Mouse (Mus musculus) forebrain, embryonic 12.5 days (tissue): ENCODE measurements around the gene Mest. TPM values are rescaled to one million over a fixed set of nuclear protein-coding genes. Genes with fewer than 3 reads are reported as not detected.

ENCODE experiments used
- ATAC-seq: fragments of 200-750 bp; cut with Nextera tagmentation; 2 replicates; pipeline ENCODE4 v1.8.0; 2017; ENCODE audit warnings: moderate TSS enrichment; ENCODE audit not compliant: low FRiP score
- H3K27ac ChIP-seq: fragments of 300-500 bp; sonication (generic); 2 replicates; pipeline ENCODE4 v1.5.1; 2016; ENCODE audit warnings: mild to moderate bottlenecking
- H3K27me3 ChIP-seq: fragments of 300-500 bp; sonication (generic); 2 replicates; pipeline ENCODE4 v1.6.1; 2016; ENCODE audit warnings: mild to moderate bottlenecking
- H3K36me3 ChIP-seq: fragments of 300-500 bp; sonication (generic); replicated peaks from 2 replicates; pipeline ENCODE4 v1.6.1; 2016; ENCODE audit warnings: mild to moderate bottlenecking
- H3K4me1 ChIP-seq: fragments of 300-500 bp; sonication (generic); 2 replicates; pipeline ENCODE4 v1.6.1; 2016
- H3K4me2 ChIP-seq: fragments of 300-500 bp; sonication (generic); 2 replicates; pipeline ENCODE4 v1.6.1; 2016; ENCODE audit warnings: mild to moderate bottlenecking, moderate library complexity
- H3K4me3 ChIP-seq: fragments of 300-500 bp; sonication (generic); replicated peaks from 2 replicates; pipeline ENCODE4 v1.5.1; 2016; ENCODE audit warnings: mild to moderate bottlenecking
- H3K9ac ChIP-seq: fragments of 300-500 bp; sonication (generic); 2 replicates; pipeline ENCODE4 v1.6.1; 2016; ENCODE audit warnings: mild to moderate bottlenecking
- H3K9me3 ChIP-seq: fragments of 300-500 bp; sonication (generic); 2 replicates; pipeline ENCODE4 v1.6.1; 2016
- WGBS: fragments of 180-500 bp; shearing (Covaris S2); methylation state at CpG from one replicate; pipeline ENCODE4 v1.1.7; 2016; 5-methylcytosine and 5-hydroxymethylcytosine counted together
- polyA plus RNA-seq: library from polyadenylated mRNA; unstranded; fragments of >200 nt; fragmentation: Nextera tagmentation; extraction: Ambion mirVana; gene quantifications from 2 replicates; pipeline ENCODE4 v1.2.1, GENCODE M21; 2016

The Mest gene
- polyA plus RNA-seq, 1 experiment from 2014 or later = 802 TPM

DNA sequence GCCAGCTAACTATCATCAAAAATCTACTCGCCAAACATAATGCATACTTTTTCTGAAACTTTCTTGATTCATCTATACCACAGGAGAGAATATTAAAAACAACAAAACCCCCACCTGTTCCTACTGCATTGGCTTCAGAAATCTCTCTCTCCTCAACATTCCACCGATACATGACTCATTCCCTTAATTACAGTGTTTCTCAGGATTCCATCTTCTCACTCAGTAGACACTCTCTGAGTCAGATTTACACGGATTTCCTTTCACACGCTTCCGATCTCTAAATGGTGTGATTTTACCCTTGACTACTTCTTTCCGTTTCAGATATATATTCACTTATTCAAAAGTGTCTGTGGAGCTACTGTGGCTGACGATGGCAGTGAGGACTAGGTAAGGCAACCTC is 36.1 kb upstream of the Mest start:
- H3K4me1 ChIP-seq = peaks cover 11% of the 10 kb centered on the region
- ATAC-seq = no peak
- no peaks in the 10 kb centered on the region for H3K36me3 ChIP-seq
- no peak overlapping the region for H3K27ac ChIP-seq
- no peak overlapping the region for H3K4me2 ChIP-seq
- no peak overlapping the region for H3K9ac ChIP-seq
- H3K9me3 ChIP-seq = no peaks in the 10 kb centered on the region
- H3K27me3 ChIP-seq = no peaks in the 10 kb centered on the region
- no peak overlapping the region for H3K4me3 ChIP-seq
- 91% methylated on average over 7 of the region's 7 CpGs for WGBS

GRCm38 (mm10) chr6:30692826-30693225 is 30.5 kb upstream of the Mest start:
- Histone ChIP-seq H3K4me1 (peaks cover 18% of the 10 kb centered on the region), H3K36me3 (no peaks in the 10 kb centered on the region), H3K9me3 (no peaks in the 10 kb centered on the region), H3K9ac (peak overlapping the region; percentile 61), H3K4me2 (peak overlapping the region; percentile 63), H3K27me3 (no peaks in the 10 kb centered on the region), H3K4me3 (peak overlapping the region; percentile 56), H3K27ac (peak overlapping the region; percentile 96)
- no peak for ATAC-seq
- WGBS = 80% methylated on average over 5 of the region's 5 CpGs

DNA sequence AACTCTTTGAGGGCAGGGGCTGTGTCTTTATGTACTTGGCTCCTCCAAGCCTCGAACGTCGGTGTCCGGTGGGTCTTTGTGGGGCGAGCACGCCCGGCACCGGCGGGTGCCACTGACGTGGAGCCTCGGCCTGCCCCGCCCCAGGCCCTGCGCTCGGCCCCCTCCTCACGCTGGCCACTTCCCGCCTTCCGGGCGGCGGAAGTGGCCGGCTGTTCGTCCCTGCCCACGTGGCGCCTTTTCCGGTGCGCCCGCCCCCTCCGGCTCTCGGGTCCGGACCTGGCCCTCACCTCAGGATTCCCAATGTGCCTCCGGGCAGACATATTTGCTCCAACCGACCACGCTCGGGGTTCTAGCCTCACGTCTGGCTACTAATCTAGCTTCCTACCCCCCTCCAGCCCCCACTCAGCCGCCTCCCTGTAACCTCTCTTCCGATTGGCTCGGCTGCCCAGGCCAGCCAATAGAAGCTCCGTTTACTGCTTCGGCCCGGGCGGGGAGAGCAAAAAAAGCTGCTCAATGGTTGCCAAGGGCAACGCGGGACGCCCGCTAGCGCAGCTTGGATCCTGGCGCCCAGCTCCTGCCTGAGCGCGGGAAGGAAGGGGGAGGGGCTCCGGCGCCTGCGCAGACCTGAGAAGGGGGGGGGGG is 29.9 kb upstream of the Mest start, which contains the start of gene Cep41:
TSS of gene Cep41 (minus strand) at position 400 of the 642 bp plus-strand sequence.
- peak within 1 kb of the TSS; percentile 63 for H3K4me2 ChIP-seq
- H3K9me3 ChIP-seq = no peaks in the 10 kb centered on the region
- peak within 1 kb of the TSS; percentile 56 for H3K4me3 ChIP-seq
- H3K4me1 ChIP-seq = peaks cover 19% of the 10 kb centered on the region
- no peaks in the 10 kb centered on the region for H3K27me3 ChIP-seq
- peak within 1 kb of the TSS; percentile 96 for H3K27ac ChIP-seq
- peak; percentile 97 for ATAC-seq
- peak within 1 kb of the TSS; percentile 61 for H3K9ac ChIP-seq
- 0% methylated on average over 48 of the region's 52 CpGs for WGBS
- no peaks in the 10 kb centered on the region for H3K36me3 ChIP-seq

DNA sequence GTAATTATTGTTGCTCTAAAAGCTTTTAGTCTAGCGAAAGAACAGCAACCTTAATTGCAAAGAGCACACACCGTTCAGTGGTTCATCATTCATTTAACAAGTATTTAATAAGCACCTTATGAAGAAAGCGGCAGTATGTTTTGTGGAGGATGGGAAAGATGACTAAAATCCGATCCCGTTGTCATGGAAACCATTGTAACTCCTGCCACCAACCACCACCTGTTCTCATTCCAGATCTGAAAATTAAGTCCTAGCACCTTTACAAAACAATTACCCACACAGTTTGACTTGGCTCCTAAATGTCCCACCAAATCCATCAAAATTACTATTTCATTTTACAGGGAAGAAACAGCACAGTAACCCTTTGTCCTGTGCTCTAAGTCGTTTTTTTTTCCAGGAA is 29.1 kb upstream of the Mest start:
- Histone ChIP-seq H3K27ac (peak overlapping the region; percentile 96), H3K4me3 (peak overlapping the region; percentile 56; the same call in 1 of the 2 replicates), H3K4me1 (peaks cover 19% of the 10 kb centered on the region), H3K9ac (no peak overlapping the region; the same call in 1 of the 2 replicates), H3K36me3 (no peaks in the 10 kb centered on the region), H3K4me2 (peak overlapping the region; percentile 45), H3K27me3 (no peaks in the 10 kb centered on the region), H3K9me3 (no peaks in the 10 kb centered on the region)
- peak; percentile 12; the same call in 1 of the 2 replicates for ATAC-seq
- 21% methylated on average over 6 of the region's 6 CpGs for WGBS

GRCm38 (mm10) chr6:30695124-30695523 is 28.2 kb upstream of the Mest start:
- H3K27me3 ChIP-seq = no peaks in the 10 kb centered on the region
- no peaks in the 10 kb centered on the region for H3K36me3 ChIP-seq
- H3K9me3 ChIP-seq = no peaks in the 10 kb centered on the region
- H3K4me3 ChIP-seq = no peak overlapping the region
- peak overlapping the region; percentile 96; the same call in 1 of the 2 replicates for H3K27ac ChIP-seq
- no peak overlapping the region for H3K9ac ChIP-seq
- peaks cover 19% of the 10 kb centered on the region for H3K4me1 ChIP-seq
- H3K4me2 ChIP-seq = no peak overlapping the region
- no peak for ATAC-seq
- 90% methylated on average over 8 of the region's 8 CpGs for WGBS

- Histone ChIP-seq H3K36me3 (no peaks in the 10 kb centered on the region), H3K4me1 (peaks cover 18% of the 10 kb centered on the region), H3K9me3 (no peaks in the 10 kb centered on the region), H3K4me3 (no peak overlapping the region), H3K27ac (peak overlapping the region; percentile 47; the same call in 1 of the 2 replicates), H3K4me2 (no peak overlapping the region), H3K27me3 (no peaks in the 10 kb centered on the region), H3K9ac (no peak overlapping the region)
- WGBS = 30% methylated on average over 5 of the region's 5 CpGs
- ATAC-seq = no peak
Observed at GRCm38 (mm10) chr6:30697464-30697863, 25.9 kb upstream of the Mest start.

DNA sequence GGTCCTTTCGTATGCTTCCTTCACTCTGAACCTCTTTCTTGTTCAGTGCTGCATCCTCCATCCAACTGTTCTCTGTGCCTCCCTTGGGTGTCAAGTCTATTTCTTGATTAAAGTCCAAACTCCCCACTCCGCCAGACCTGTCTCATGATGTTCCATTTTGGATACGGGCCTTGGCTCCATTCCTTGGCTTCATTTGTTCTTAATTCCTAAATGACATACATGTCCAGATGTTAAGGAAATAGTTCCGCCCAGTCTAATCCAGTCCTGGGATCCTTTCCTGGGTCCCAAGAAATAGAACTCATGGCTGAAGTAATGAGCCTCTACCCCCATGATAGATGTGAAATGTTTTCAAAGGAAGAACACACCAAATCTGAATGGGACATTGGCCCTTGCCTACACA is 25.3 kb upstream of the Mest start:
- no peak overlapping the region for H3K4me3 ChIP-seq
- peaks cover 13% of the 10 kb centered on the region for H3K4me1 ChIP-seq
- H3K4me2 ChIP-seq = no peak overlapping the region
- no peaks in the 10 kb centered on the region for H3K36me3 ChIP-seq
- no peak overlapping the region for H3K27ac ChIP-seq
- 89% methylated on average over 4 of the region's 4 CpGs for WGBS
- ATAC-seq = no peak
- no peak overlapping the region for H3K9ac ChIP-seq
- no peaks in the 10 kb centered on the region for H3K27me3 ChIP-seq
- H3K9me3 ChIP-seq = no peaks in the 10 kb centered on the region

- ATAC-seq = no peak
- Histone ChIP-seq H3K4me2 (no peak overlapping the region), H3K4me3 (no peak overlapping the region), H3K27me3 (no peaks in the 10 kb centered on the region), H3K9me3 (no peaks in the 10 kb centered on the region), H3K27ac (peak overlapping the region; percentile 59; the same call in 1 of the 2 replicates), H3K9ac (no peak overlapping the region), H3K36me3 (no peaks in the 10 kb centered on the region), H3K4me1 (peaks cover 6% of the 10 kb centered on the region)
- 85% methylated on average over 6 of the region's 6 CpGs for WGBS
Observed at GRCm38 (mm10) chr6:30700182-30700581, 23.2 kb upstream of the Mest start.

DNA sequence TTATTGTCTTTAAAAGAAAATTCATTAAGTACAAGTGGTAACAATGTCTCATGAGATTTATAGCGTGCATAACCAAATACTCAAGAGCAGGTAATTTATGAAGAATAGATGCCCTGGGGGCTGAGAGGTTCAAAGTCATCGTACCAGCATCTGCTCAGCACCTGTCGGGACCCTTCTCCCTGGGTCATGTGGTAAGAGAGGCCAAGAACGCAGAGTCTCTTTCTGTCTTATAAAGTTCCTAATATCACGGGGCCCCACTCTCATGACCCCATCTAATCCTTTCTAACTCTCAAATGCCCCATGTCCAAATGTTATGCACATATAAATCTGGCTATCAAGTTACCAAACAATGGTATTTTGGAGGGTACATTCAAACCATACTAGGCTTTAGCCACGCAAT is 20.5 kb upstream of the Mest start:
- no peaks in the 10 kb centered on the region for H3K27me3 ChIP-seq
- no peak for ATAC-seq
- no peak overlapping the region for H3K4me2 ChIP-seq
- 87% methylated on average over 6 of the region's 6 CpGs for WGBS
- no peaks in the 10 kb centered on the region for H3K9me3 ChIP-seq
- no peak overlapping the region for H3K4me3 ChIP-seq
- no peaks in the 10 kb centered on the region for H3K36me3 ChIP-seq
- H3K27ac ChIP-seq = no peak overlapping the region
- H3K9ac ChIP-seq = no peak overlapping the region
- peaks cover under 1% of the 10 kb centered on the region for H3K4me1 ChIP-seq

GRCm38 (mm10) chr6:30703476-30703875 is 19.9 kb upstream of the Mest start:
- Histone ChIP-seq H3K4me3 (no peak overlapping the region), H3K4me2 (no peak overlapping the region), H3K27me3 (no peaks in the 10 kb centered on the region), H3K36me3 (no peaks in the 10 kb centered on the region), H3K4me1 (no peaks in the 10 kb centered on the region; the same call in 1 of the 2 replicates), H3K9me3 (no peaks in the 10 kb centered on the region), H3K9ac (no peak overlapping the region), H3K27ac (no peak overlapping the region)
- ATAC-seq = no peak
- 86% methylated on average over 6 of the region's 6 CpGs for WGBS

DNA sequence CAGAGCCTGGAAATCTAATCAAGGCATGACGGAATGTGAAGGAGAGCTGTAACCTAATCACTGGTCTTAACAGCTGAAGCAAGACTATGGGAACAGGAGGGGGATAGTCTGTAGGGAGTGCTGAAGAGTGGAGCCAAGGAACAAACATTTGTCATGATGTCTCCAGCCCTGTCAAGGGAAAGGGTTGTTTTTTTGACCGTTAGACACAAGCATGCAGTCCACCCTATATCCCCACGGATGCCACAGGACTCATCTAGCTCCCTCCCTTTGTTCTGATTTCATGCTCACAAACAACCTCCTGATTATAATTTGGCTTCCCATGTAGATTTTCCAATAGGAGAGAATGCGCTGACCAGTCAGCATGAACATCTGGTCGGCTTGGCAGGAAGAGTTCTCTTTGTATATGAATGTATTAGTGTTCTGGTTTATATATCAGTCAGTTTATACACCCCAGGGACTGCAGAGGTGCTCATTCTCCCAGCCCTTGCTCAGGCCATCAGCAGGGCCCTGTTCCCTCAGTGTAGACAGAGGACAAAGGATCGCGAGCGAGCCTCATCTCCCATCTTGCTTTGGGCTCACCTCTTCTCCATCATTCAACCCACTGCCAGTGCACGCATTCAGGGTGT is 19.3 kb upstream of the Mest start:
- no peak overlapping the region for H3K9ac ChIP-seq
- no peak overlapping the region for H3K27ac ChIP-seq
- H3K4me1 ChIP-seq = peaks cover 2% of the 10 kb centered on the region
- no peak for ATAC-seq
- no peak overlapping the region for H3K4me2 ChIP-seq
- H3K9me3 ChIP-seq = no peaks in the 10 kb centered on the region
- H3K36me3 ChIP-seq = no peaks in the 10 kb centered on the region
- no peak overlapping the region for H3K4me3 ChIP-seq
- H3K27me3 ChIP-seq = no peaks in the 10 kb centered on the region
- 93% methylated on average over 9 of the region's 9 CpGs for WGBS

DNA sequence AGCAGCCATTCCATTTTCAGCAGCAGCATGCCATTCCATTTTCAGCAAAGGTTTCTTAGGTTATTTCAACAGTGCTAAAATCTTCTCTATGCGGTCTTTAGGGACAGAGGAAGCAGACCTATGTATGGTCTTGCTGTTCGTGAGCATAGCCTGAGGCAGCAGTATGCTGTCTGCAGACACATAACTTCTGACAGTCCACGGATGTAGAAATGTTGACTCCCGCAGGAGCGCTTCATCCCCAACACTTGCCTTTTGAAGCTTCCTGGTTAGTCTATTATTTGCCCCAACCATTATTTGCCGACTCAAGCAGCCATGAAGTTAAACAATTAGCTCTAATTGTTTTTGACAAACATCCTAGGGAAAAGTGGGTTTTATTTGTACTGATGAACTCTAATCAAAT is 14.2 kb upstream of the Mest start:
- Histone ChIP-seq H3K4me3 (no peak overlapping the region), H3K4me1 (peaks cover 24% of the 10 kb centered on the region), H3K27me3 (0 out of 2 replicates have a peak, but pooled peaks cover 6% of the 10 kb centered on the region), H3K9me3 (no peaks in the 10 kb centered on the region), H3K9ac (no peak overlapping the region), H3K36me3 (no peaks in the 10 kb centered on the region), H3K27ac (peak overlapping the region; percentile 42; the same call in 1 of the 2 replicates), H3K4me2 (no peak overlapping the region)
- 18% methylated on average over 6 of the region's 6 CpGs for WGBS
- no peak for ATAC-seq
